ENCODE assay signal across 7 mouse cellular contexts in the genomic region with DNA sequence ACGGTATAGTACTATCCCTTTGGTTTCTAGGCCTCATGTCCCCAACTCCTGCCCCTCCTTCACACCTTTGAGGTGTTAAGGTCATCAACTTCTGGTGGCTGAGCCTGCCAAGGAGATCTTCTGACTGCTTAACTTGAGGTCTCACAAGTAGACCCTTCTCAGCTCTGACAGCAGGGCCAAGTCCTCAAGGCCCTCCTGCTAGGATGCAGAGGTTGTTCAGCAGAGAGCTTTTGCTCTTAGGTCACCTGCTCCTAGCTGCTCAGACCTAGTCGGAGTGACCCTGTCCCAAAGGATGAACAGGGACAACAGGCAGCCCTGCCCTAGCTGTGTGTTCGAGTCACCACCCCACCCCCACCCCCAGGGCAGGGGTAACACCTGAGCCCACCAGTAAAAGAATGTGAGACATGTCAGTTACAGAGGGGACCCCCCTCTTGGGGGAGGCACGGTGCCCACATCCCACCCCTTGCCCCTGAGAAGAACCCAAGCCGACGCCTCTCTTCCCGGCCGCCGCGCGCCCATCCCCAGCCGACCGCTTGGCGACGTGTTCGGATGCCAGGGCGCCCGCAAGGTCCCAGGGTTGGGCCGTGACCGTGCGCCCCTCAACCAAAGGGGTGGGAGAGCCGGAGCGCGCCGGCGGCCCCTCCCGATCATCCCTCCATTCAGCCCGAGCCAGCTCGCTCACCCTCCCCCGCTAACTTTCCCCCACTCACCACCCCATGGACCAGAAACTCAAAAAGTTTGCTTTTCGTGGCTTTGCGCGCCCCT. TPM values are rescaled to one million over a fixed set of nuclear protein-coding genes. Genes with fewer than 3 reads are reported as not detected.
DNase-seq lines count a peak whose midpoint lies in the region; ATAC-seq and TF ChIP-seq lines count a peak whose summit lies in the region.

No protein-coding gene starts in this region.

- no peaks in the 10 kb centered on the region for H3K36me3 ChIP-seq in forebrain, postnatal 0 days (ENCODE audit: insufficient read depth)
- H3K36me3 ChIP-seq in limb, embryonic 15.5 days, result no peaks in the 10 kb centered on the region
- no peaks in the 10 kb centered on the region for H3K36me3 ChIP-seq in stomach, embryonic 15.5 days

- H3K4me1 ChIP-seq in cortical plate, adult 2 months (ENCODE audit: control insufficient read depth, insufficient read depth, low read length), result peaks cover 13% of the 10 kb centered on the region
- H3K4me1 ChIP-seq in forebrain, postnatal 0 days (ENCODE audit: insufficient read depth), result peaks cover 46% of the 10 kb centered on the region
- peaks cover 80% of the 10 kb centered on the region for H3K4me1 ChIP-seq in limb, embryonic 15.5 days
- H3K4me1 ChIP-seq in stomach, embryonic 15.5 days, result peaks cover 62% of the 10 kb centered on the region

- H3K4me3 ChIP-seq in left cerebral cortex, adult 2 months, result peak overlapping the region; percentile 49
- H3K4me3 ChIP-seq in cortical plate, adult 2 months (ENCODE audit: insufficient read depth, low read length), result peak overlapping the region; percentile 35
- H3K4me3 ChIP-seq in forebrain, postnatal 0 days (ENCODE audit: low read depth, low read length), result peak overlapping the region; percentile 49
- H3K4me3 ChIP-seq in limb, embryonic 15.5 days, result peak overlapping the region; percentile 71
- H3K4me3 ChIP-seq in stomach, embryonic 15.5 days (replicated peaks), result peak overlapping the region; percentile 64

- H3K9me3 ChIP-seq in forebrain, postnatal 0 days (ENCODE audit: low read length), result no peaks in the 10 kb centered on the region
- H3K9me3 ChIP-seq in limb, embryonic 15.5 days, result no peaks in the 10 kb centered on the region
- H3K9me3 ChIP-seq in stomach, embryonic 15.5 days, result no peaks in the 10 kb centered on the region

- no peak for DNase-seq in left cerebral cortex, adult 2 months (ENCODE audit: extremely low spot score in 1 of 2, low spot score in 2 of 2)
- DNase-seq in left cerebral cortex, postnatal 36 days (ENCODE audit: low spot score in 2 of 2), result no peak
- no peak for DNase-seq in forebrain, postnatal 0 days
- no peak for DNase-seq in left cerebral cortex, adult 11 months (ENCODE audit: low spot score)

- TF ChIP-seq POLR2A in cortical plate, adult 2 months (IDR thresholded peaks at IDR 0.05; ENCODE audit: extremely low read depth, insufficient read depth, low read length), result no peak

- TF ChIP-seq CTCF in left cerebral cortex, adult 2 months (IDR thresholded peaks at IDR 0.05), result no peak
- TF ChIP-seq CTCF in cortical plate, adult 2 months (IDR thresholded peaks at IDR 0.05; ENCODE audit: extremely low read depth, insufficient read depth, low read length), result no peak
- no peak for TF ChIP-seq CTCF in forebrain, postnatal 0 days (IDR thresholded peaks at IDR 0.05; ENCODE audit: low read depth)

- no peak for ATAC-seq in forebrain, postnatal 0 days
- 0 out of 2 replicates have a peak, but pooled peaks have one; percentile 20 for ATAC-seq in limb, embryonic 15.5 days (ENCODE audit: insufficient number of reproducible peaks, low FRiP score, low TSS enrichment, low read depth)
- no peak for ATAC-seq in stomach, embryonic 15.5 days (ENCODE audit: insufficient read depth, low FRiP score, low read depth)

- WGBS in forebrain, postnatal 0 days, result 1% methylated on average over 23 of the region's 33 CpGs
- WGBS in limb, embryonic 15.5 days, result under 1% methylated on average over 33 of the region's 33 CpGs
- 1% methylated on average over 33 of the region's 33 CpGs for WGBS in stomach, embryonic 15.5 days

- peak overlapping the region; percentile 76 for H3K27ac ChIP-seq in left cerebral cortex, adult 2 months
- H3K27ac ChIP-seq in cortical plate, adult 2 months (ENCODE audit: insufficient read depth, low read length), result peak overlapping the region; percentile 54; the same call in 1 of the 2 replicates
- peak overlapping the region; percentile 95 for H3K27ac ChIP-seq in forebrain, postnatal 0 days (ENCODE audit: low read depth, low read length)
- H3K27ac ChIP-seq in limb, embryonic 15.5 days, result peak overlapping the region; percentile 100
- peak overlapping the region; percentile 99 for H3K27ac ChIP-seq in stomach, embryonic 15.5 days

- H3K9ac ChIP-seq in forebrain, postnatal 0 days, result peak overlapping the region; percentile 68
- H3K9ac ChIP-seq in limb, embryonic 15.5 days, result peak overlapping the region; percentile 74
- H3K9ac ChIP-seq in stomach, embryonic 15.5 days, result peak overlapping the region; percentile 70

- intact Hi-C loops in left cerebral cortex, adult 2 months (cut with DNase I), result no loop called here
- intact Hi-C loops in left cerebral cortex, postnatal 36 days (cut with DNase I), result no loop called here

- peak overlapping the region; percentile 98 for H3K4me2 ChIP-seq in forebrain, postnatal 0 days (ENCODE audit: low read depth)
- peak overlapping the region; percentile 84 for H3K4me2 ChIP-seq in limb, embryonic 15.5 days
- peak overlapping the region; percentile 91 for H3K4me2 ChIP-seq in stomach, embryonic 15.5 days

- H3K27me3 ChIP-seq in forebrain, postnatal 0 days (ENCODE audit: insufficient read depth, low read length), result no peaks in the 10 kb centered on the region
- no peaks in the 10 kb centered on the region for H3K27me3 ChIP-seq in limb, embryonic 15.5 days
- H3K27me3 ChIP-seq in stomach, embryonic 15.5 days (replicated peaks), result no peaks in the 10 kb centered on the region

RNA-seq across cellular contexts. Expression of gene Chpf2, which starts 14.7 kb away (rescaled TPM):
- 10 to 100 TPM; 72.6 to 78.4 TPM for total RNA-seq in left cerebral cortex, adult 2 months (2021)
- 10 to 100 TPM; 69.2 to 76.9 TPM for total RNA-seq in left cerebral cortex, postnatal 36 days (2021)
- 55.1 and 62.2 TPM in 2 replicates for polyA plus RNA-seq in cortical plate, adult 2 months (2012; rRNA removed)
- 25.0 and 33.5 TPM in 2 replicates for total RNA-seq in forebrain, postnatal 0 days (2014; rRNA removed)
- 18.7 and 21.3 TPM in 2 replicates for polyA plus RNA-seq in forebrain, postnatal 0 days (2015; fragmentation: Nextera tagmentation; extraction: Ambion mirVana)
- polyA plus RNA-seq in limb, embryonic 15.5 days (2015; fragmentation: Nextera tagmentation; extraction: Ambion mirVana), result 37.7 and 39.5 TPM in 2 replicates
- 18.6 and 21.2 TPM in 2 replicates for polyA plus RNA-seq in stomach, embryonic 15.5 days (2015; fragmentation: Nextera tagmentation; extraction: Ambion mirVana)

RNA-seq across cellular contexts. Expression of gene Smarcd3, which starts 23.0 kb away (rescaled TPM):
- 10 to 100 TPM; 90.4 to 97.4 TPM for total RNA-seq in left cerebral cortex, adult 2 months (2021)
- total RNA-seq in left cerebral cortex, postnatal 36 days (2021), result 100 to 1,000 TPM in 1 of 2 experiments, 10 to 100 TPM in 1; 95.3 to 108 TPM
- 97.8 and 97.9 TPM in 2 replicates for polyA plus RNA-seq in cortical plate, adult 2 months (2012; rRNA removed)
- total RNA-seq in forebrain, postnatal 0 days (2014; rRNA removed), result 265 and 272 TPM in 2 replicates
- polyA plus RNA-seq in forebrain, postnatal 0 days (2015; fragmentation: Nextera tagmentation; extraction: Ambion mirVana), result 162 and 168 TPM in 2 replicates
- 32.4 and 37.2 TPM in 2 replicates for polyA plus RNA-seq in limb, embryonic 15.5 days (2015; fragmentation: Nextera tagmentation; extraction: Ambion mirVana)
- polyA plus RNA-seq in stomach, embryonic 15.5 days (2015; fragmentation: Nextera tagmentation; extraction: Ambion mirVana), result 22.2 and 25.1 TPM in 2 replicates

RNA-seq across cellular contexts. Expression of gene Abcf2, which starts 24.0 kb away (rescaled TPM):
- total RNA-seq in left cerebral cortex, adult 2 months (2021), result 10 to 100 TPM; 82.4 to 89.0 TPM
- total RNA-seq in left cerebral cortex, postnatal 36 days (2021), result 10 to 100 TPM; 85.2 to 90.3 TPM
- polyA plus RNA-seq in cortical plate, adult 2 months (2012; rRNA removed), result 83.6 and 87.1 TPM in 2 replicates
- total RNA-seq in forebrain, postnatal 0 days (2014; rRNA removed), result 59.8 and 66.2 TPM in 2 replicates
- polyA plus RNA-seq in forebrain, postnatal 0 days (2015; fragmentation: Nextera tagmentation; extraction: Ambion mirVana), result 73.7 and 80.8 TPM in 2 replicates
- polyA plus RNA-seq in limb, embryonic 15.5 days (2015; fragmentation: Nextera tagmentation; extraction: Ambion mirVana), result 97.2 and 98.2 TPM in 2 replicates
- 85.9 and 90.0 TPM in 2 replicates for polyA plus RNA-seq in stomach, embryonic 15.5 days (2015; fragmentation: Nextera tagmentation; extraction: Ambion mirVana)

RNA-seq across cellular contexts. Expression of gene 4931409K22Rik, which starts 44.6 kb away (rescaled TPM):
- total RNA-seq in left cerebral cortex, adult 2 months (2021), result under 1 TPM in 1 of 2 experiments, not detected in 1; 0.14 TPM
- total RNA-seq in left cerebral cortex, postnatal 36 days (2021), result under 1 TPM in 1 of 2 experiments, not detected in 1; 0.23 TPM
- 0.04 and 0.11 TPM in 2 replicates for polyA plus RNA-seq in cortical plate, adult 2 months (2012; rRNA removed)
- total RNA-seq in forebrain, postnatal 0 days (2014; rRNA removed), result not detected in 2 replicates
- polyA plus RNA-seq in forebrain, postnatal 0 days (2015; fragmentation: Nextera tagmentation; extraction: Ambion mirVana), result 0.11 TPM in 1 of 2 replicates, not detected in the other
- 0.14 and 0.26 TPM in 2 replicates for polyA plus RNA-seq in limb, embryonic 15.5 days (2015; fragmentation: Nextera tagmentation; extraction: Ambion mirVana)
- polyA plus RNA-seq in stomach, embryonic 15.5 days (2015; fragmentation: Nextera tagmentation; extraction: Ambion mirVana), result 0.14 and 0.24 TPM in 2 replicates
